Mouse (Mus musculus): ENCODE results near the gene Bckdha. TPM values are rescaled to one million over a fixed set of nuclear protein-coding genes. Genes with fewer than 3 reads are reported as not detected.

The Bckdha gene
- total and polyA plus RNA-seq, 3 experiments = 27.0 to 33.1 TPM; not detected in 1

- no peak for TF ChIP-seq MYB (IDR thresholded peaks at IDR 0.05; ENCODE audit: low read depth, low read length)
- TF ChIP-seq ZNF384 (IDR thresholded peaks at IDR 0.05; ENCODE audit: low read depth, low read length) = peak; percentile 80
- TF ChIP-seq SIN3A (IDR thresholded peaks at IDR 0.05; ENCODE audit: low read length) = no peak
- Histone ChIP-seq H3K27me3 (ENCODE audit: control insufficient read depth in 1 of 2, insufficient read depth in 2 of 2, low read length in 2 of 2) (no peaks in the 10 kb centered on the region), H3K36me3 (ENCODE audit: control insufficient read depth in 1 of 2, insufficient read depth in 2 of 2, low read length in 2 of 2) (peaks cover 0 to 13% of the 10 kb centered on the region in 2 experiments; a peak in 2 of 4 replicates), H3K79me2 (ENCODE audit: control insufficient read depth, insufficient read depth, low read length, poor library complexity) (peaks cover 16% of the 10 kb centered on the region), H3K9ac (ENCODE audit: control insufficient read depth, low read depth, low read length, poor library complexity, severe bottlenecking) (no peak overlapping the region), H3K4me1 (ENCODE audit: control insufficient read depth in 1 of 2, insufficient read depth in 2 of 2, low read length in 2 of 2) (peaks cover 0 to 15% of the 10 kb centered on the region in 2 experiments; a peak in 2 of 4 replicates), H3K9me3 (replicated peaks; ENCODE audit: insufficient read depth, low read length) (no peaks in the 10 kb centered on the region), H3K27ac (ENCODE audit: control insufficient read depth, low read depth, low read length) (no peak overlapping the region), H3K4me3 (ENCODE audit: control insufficient read depth in 1 of 2, insufficient read depth in 1 of 2, low read depth in 2 of 2, low read length in 2 of 2) (no peak overlapping the region)
- no peak for DNase-seq (ENCODE audit: low read depth, low spot score)
Observed at GRCm38 (mm10) chr7:25655601-25656428, 3.0 kb downstream of the Bckdha start.

- peak overlapping the region; percentile 24 to 46 for H3K4me3 ChIP-seq (ENCODE audit: control insufficient read depth in 1 of 2, insufficient read depth in 1 of 2, low read depth in 2 of 2, low read length in 2 of 2)
- no peaks in the 10 kb centered on the region for H3K79me2 ChIP-seq (ENCODE audit: control insufficient read depth, insufficient read depth, low read length, poor library complexity)
- H3K4me1 ChIP-seq (ENCODE audit: control insufficient read depth in 1 of 2, insufficient read depth in 2 of 2, low read length in 2 of 2) = no peaks in the 10 kb centered on the region
- H3K27ac ChIP-seq (ENCODE audit: control insufficient read depth, low read depth, low read length) = no peak overlapping the region
- H3K27me3 ChIP-seq (ENCODE audit: control insufficient read depth in 1 of 2, insufficient read depth in 2 of 2, low read length in 2 of 2) = no peaks in the 10 kb centered on the region
- no peak for TF ChIP-seq POLR2AphosphoS2 (IDR thresholded peaks at IDR 0.05; ENCODE audit: low read length)
- TF ChIP-seq ETS1 (IDR thresholded peaks at IDR 0.05; ENCODE audit: low read depth, low read length) = no peak
- TF ChIP-seq RCOR1 (IDR thresholded peaks at IDR 0.05; ENCODE audit: low read depth, low read length) = no peak
- TF ChIP-seq POLR2AphosphoS5 (IDR thresholded peaks at IDR 0.05; ENCODE audit: borderline replicate concordance, low read depth, low read length) = no peak
- TF ChIP-seq MYB (IDR thresholded peaks at IDR 0.05; ENCODE audit: low read depth, low read length) = no peak
- no peak for TF ChIP-seq ELF1 (IDR thresholded peaks at IDR 0.05; ENCODE audit: low read depth, low read length)
- no peak for TF ChIP-seq ZC3H11A (IDR thresholded peaks at IDR 0.05; ENCODE audit: low read depth, low read length)
- TF ChIP-seq CHD2 (IDR thresholded peaks at IDR 0.05; ENCODE audit: low read length) = no peak
- TF ChIP-seq GATA1 (IDR thresholded peaks at IDR 0.05; ENCODE audit: low read depth, low read length) = 0 out of 2 replicates have a peak, but pooled peaks have one; percentile 9
- no peak for TF ChIP-seq SMC3 (IDR thresholded peaks at IDR 0.05; ENCODE audit: low read depth, low read length)
- no peak for TF ChIP-seq MAX (IDR thresholded peaks at IDR 0.05; ENCODE audit: low read length)
- TF ChIP-seq SIN3A (IDR thresholded peaks at IDR 0.05; ENCODE audit: low read length) = no peak
- TF ChIP-seq USF2 (IDR thresholded peaks at IDR 0.05; ENCODE audit: borderline replicate concordance in 1 of 2, insufficient read depth in 1 of 2, low read depth in 1 of 2, low read length in 2 of 2) = no peak
- no peak for TF ChIP-seq CTCF (IDR thresholded peaks at IDR 0.05 in 2 of 3, conservative IDR thresholded peaks at IDR 0.05 in 1 of 3; ENCODE audit: control insufficient read depth in 1 of 3, insufficient read depth in 1 of 3, low read depth in 2 of 3, low read length in 3 of 3, poor library complexity in 1 of 3, severe bottlenecking in 1 of 3)
- TF ChIP-seq USF1 (IDR thresholded peaks at IDR 0.05; ENCODE audit: low read depth, low read length) = no peak
- no peak for TF ChIP-seq TBP (IDR thresholded peaks at IDR 0.05; ENCODE audit: low read depth, low read length)
- TF ChIP-seq GABPA (IDR thresholded peaks at IDR 0.05; ENCODE audit: low read depth, low read length) = no peak
- TF ChIP-seq HCFC1 (IDR thresholded peaks at IDR 0.05; ENCODE audit: low read depth, low read length) = no peak
- no peak for TF ChIP-seq MAFK (IDR thresholded peaks at IDR 0.05; ENCODE audit: borderline replicate concordance, low read depth, low read length)
- TF ChIP-seq EP300 (IDR thresholded peaks at IDR 0.05; ENCODE audit: low read depth in 1 of 2, low read length in 2 of 2) = peak in 1 of 2 experiments; percentile 19; a peak in 1 of 4 replicates
- peak; percentile 36; the same call in 1 of the 2 replicates for TF ChIP-seq ZNF384 (IDR thresholded peaks at IDR 0.05; ENCODE audit: low read depth, low read length)
- TF ChIP-seq TCF12 (IDR thresholded peaks at IDR 0.05; ENCODE audit: low read depth, low read length) = 0 out of 2 replicates have a peak, but pooled peaks have one; percentile 3
- H3K9ac ChIP-seq (ENCODE audit: control insufficient read depth, low read depth, low read length, poor library complexity, severe bottlenecking) = peak overlapping the region; percentile 49
- no peaks in the 10 kb centered on the region for H3K9me3 ChIP-seq (replicated peaks; ENCODE audit: insufficient read depth, low read length)
- DNase-seq (ENCODE audit: low read depth, low spot score) = peak; percentile 63
- H3K36me3 ChIP-seq (ENCODE audit: control insufficient read depth in 1 of 2, insufficient read depth in 2 of 2, low read length in 2 of 2) = no peaks in the 10 kb centered on the region
Observed at GRCm38 (mm10) chr7:25652244-25652759, 6.5 kb downstream of the Bckdha start.

Measured in MEL (cell line).